Mouse (Mus musculus): ENCODE results near the gene Ubqln1. TPM values are rescaled to one million over a fixed set of nuclear protein-coding genes. Genes with fewer than 3 reads are reported as not detected.
A peak's percentile ranks its signal among the peaks of the same experiment; 100 is the strongest.

Ubqln1 gene
- polyA plus RNA-seq, 1 experiment from 2014 or later = 80.6 TPM

DNA sequence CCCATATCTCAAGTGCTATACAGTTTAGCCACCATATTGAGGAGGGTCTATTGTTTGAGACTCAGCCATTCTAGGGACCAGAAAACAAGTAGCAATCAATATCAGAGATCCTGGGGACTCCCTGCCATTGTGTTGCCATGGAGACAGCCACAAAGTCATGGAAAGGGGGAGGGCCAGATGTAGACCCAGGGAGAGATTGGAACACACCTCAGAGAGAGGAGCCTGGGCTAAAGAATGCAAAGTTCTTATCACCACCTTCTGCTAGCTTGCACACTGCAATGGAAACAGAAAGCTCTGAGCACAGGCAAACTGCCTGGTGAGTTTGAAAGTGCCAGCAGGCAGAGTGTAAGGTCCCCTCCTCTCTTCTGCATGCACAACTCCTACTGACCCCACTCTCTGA, 47.3 kb downstream of the Ubqln1 start:
- no peak for ATAC-seq (replicated peaks; ENCODE audit: low FRiP score, low read depth)
- no peak overlapping the region for H3K27ac ChIP-seq

GRCm38 (mm10) chr13:58163343-58163742, 52.1 kb downstream of the Ubqln1 start:
- Histone ChIP-seq H3K27me3 (ENCODE audit: insufficient read depth, low read length) (no peaks in the 10 kb centered on the region), H3K36me3 (ENCODE audit: insufficient read depth, low read length) (peaks cover 16% of the 10 kb centered on the region), H3K4me2 (ENCODE audit: low read length) (no peak overlapping the region), H3K4me3 (replicated peaks; ENCODE audit: low read depth, low read length) (no peak overlapping the region), H3K27ac (no peak overlapping the region), H3K4me1 (replicated peaks; ENCODE audit: insufficient read depth, low read length) (no peaks in the 10 kb centered on the region), H3K9ac (ENCODE audit: low read depth, low read length) (no peak overlapping the region), H3K9me3 (replicated peaks; ENCODE audit: low read length) (no peaks in the 10 kb centered on the region)
- TF ChIP-seq CTCF (IDR thresholded peaks at IDR 0.05; ENCODE audit: low read depth) = no peak
- WGBS = 93% methylated on average over 12 of the region's 12 CpGs
- ATAC-seq (replicated peaks; ENCODE audit: low FRiP score, low read depth) (no peak), DNase-seq (ENCODE audit: low spot score) (no peak)

More for the DNA sequence above, 47.3 kb downstream of the Ubqln1 start:
- Histone ChIP-seq H3K4me2 (ENCODE audit: low read length) (no peak overlapping the region), H3K9ac (ENCODE audit: low read depth, low read length) (no peak overlapping the region), H3K4me3 (replicated peaks; ENCODE audit: low read depth, low read length) (no peak overlapping the region), H3K9me3 (replicated peaks; ENCODE audit: low read length) (no peaks in the 10 kb centered on the region), H3K4me1 (replicated peaks; ENCODE audit: insufficient read depth, low read length) (no peaks in the 10 kb centered on the region), H3K27me3 (ENCODE audit: insufficient read depth, low read length) (no peaks in the 10 kb centered on the region), H3K36me3 (ENCODE audit: insufficient read depth, low read length) (peaks cover 16% of the 10 kb centered on the region; the same call in 1 of the 2 replicates)
- DNase-seq (ENCODE audit: low spot score) = no peak
- TF ChIP-seq CTCF (IDR thresholded peaks at IDR 0.05; ENCODE audit: low read depth) = no peak

DNA sequence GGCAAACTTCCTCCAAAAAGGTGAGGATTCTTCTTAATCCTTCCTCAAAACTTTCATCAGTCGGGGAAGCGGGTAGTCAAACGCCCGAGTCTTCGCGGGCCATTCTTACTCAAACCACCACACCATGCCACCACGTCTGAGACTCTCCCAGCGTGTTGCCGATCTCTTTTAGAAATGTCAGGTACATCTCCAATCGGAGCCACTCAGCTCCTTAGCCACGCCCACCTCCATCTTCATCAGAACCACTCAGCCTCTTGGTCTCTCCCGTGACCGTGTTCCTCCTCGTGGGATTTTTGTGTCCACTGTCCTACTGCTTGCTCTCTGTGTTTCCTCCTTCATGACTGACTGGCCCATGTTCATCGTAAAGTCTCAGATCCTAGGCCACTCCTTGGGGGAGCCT, 54.7 kb downstream of the Ubqln1 start:
- ATAC-seq (replicated peaks; ENCODE audit: low FRiP score, low read depth) = no peak
- 95% methylated on average over 15 of the region's 15 CpGs for WGBS
- no peak overlapping the region for H3K27ac ChIP-seq

GRCm38 (mm10) chr13:58158099-58158912, 57.1 kb downstream of the Ubqln1 start:
- no peaks in the 10 kb centered on the region; the same call in 1 of the 2 replicates for H3K9me3 ChIP-seq (replicated peaks; ENCODE audit: low read length)
- H3K36me3 ChIP-seq (ENCODE audit: insufficient read depth, low read length) = peaks cover 9% of the 10 kb centered on the region
- H3K4me3 ChIP-seq (replicated peaks; ENCODE audit: low read depth, low read length) = peak overlapping the region; percentile 51
- DNase-seq (ENCODE audit: low spot score) (peak; percentile 91), ATAC-seq (replicated peaks; ENCODE audit: low FRiP score, low read depth) (peak; percentile 76)
- 7% methylated on average over 16 of the region's 16 CpGs for WGBS
- H3K27me3 ChIP-seq (ENCODE audit: insufficient read depth, low read length) = no peaks in the 10 kb centered on the region
- peak overlapping the region; percentile 68 for H3K27ac ChIP-seq
- peak overlapping the region; percentile 69 for H3K4me2 ChIP-seq (ENCODE audit: low read length)
- peak overlapping the region; percentile 41 for H3K9ac ChIP-seq (ENCODE audit: low read depth, low read length)
- TF ChIP-seq CTCF (IDR thresholded peaks at IDR 0.05; ENCODE audit: low read depth) = peak; percentile 94
- no peaks in the 10 kb centered on the region for H3K4me1 ChIP-seq (replicated peaks; ENCODE audit: insufficient read depth, low read length)

More for the DNA sequence above, 54.7 kb downstream of the Ubqln1 start:
- no peak overlapping the region for H3K4me3 ChIP-seq (replicated peaks; ENCODE audit: low read depth, low read length)
- H3K9me3 ChIP-seq (replicated peaks; ENCODE audit: low read length) = no peaks in the 10 kb centered on the region
- DNase-seq (ENCODE audit: low spot score) = no peak
- no peak overlapping the region for H3K4me2 ChIP-seq (ENCODE audit: low read length)
- no peaks in the 10 kb centered on the region for H3K4me1 ChIP-seq (replicated peaks; ENCODE audit: insufficient read depth, low read length)
- no peak for TF ChIP-seq CTCF (IDR thresholded peaks at IDR 0.05; ENCODE audit: low read depth)
- H3K9ac ChIP-seq (ENCODE audit: low read depth, low read length) = no peak overlapping the region
- H3K36me3 ChIP-seq (ENCODE audit: insufficient read depth, low read length) = peaks cover 16% of the 10 kb centered on the region
- no peaks in the 10 kb centered on the region for H3K27me3 ChIP-seq (ENCODE audit: insufficient read depth, low read length)

DNA sequence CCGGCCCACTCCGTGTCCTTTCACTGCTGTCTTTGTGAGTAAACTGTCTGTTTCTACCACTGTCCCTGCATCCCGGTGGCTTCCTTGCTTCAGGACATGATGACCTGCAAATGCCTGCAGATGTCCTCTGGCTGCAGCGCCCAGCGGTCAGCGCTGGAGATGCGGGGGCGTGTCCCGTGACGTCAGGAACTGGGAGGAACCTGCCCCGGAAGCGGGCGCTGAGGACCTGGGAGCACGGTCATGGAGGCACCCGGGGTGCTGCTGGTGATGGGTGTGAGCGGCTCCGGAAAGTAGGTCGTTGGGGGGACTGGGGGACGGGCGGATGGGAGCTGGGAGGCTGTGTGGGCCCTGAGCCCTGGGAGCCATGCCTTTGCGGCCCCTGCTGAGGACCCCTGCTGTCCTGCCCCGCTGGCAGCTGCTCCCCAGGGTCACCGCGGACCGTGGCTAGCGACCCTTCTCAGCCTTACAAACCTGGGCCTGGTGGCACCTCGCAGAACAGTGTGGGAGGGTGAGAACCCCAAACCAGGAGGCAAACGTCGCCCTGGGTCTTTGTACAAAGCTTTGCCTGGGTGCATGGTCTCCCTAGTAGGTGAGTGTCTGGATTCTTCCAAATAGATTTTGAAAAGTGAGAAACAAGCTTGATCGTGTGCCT, 57.9 kb downstream of the Ubqln1 start, which contains the start of gene Idnk:
Idnk (plus strand) TSS at position 203 of the 652 bp plus-strand sequence.
- DNase-seq (ENCODE audit: low spot score) = peak; percentile 90
- ATAC-seq (replicated peaks; ENCODE audit: low FRiP score, low read depth) = peak; percentile 83
- peak within 1 kb of the TSS; percentile 69 for H3K4me2 ChIP-seq (ENCODE audit: low read length)
- peak within 1 kb of the TSS; percentile 41 for H3K9ac ChIP-seq (ENCODE audit: low read depth, low read length)
- under 1% methylated on average over 30 of the region's 30 CpGs for whole genome bisulfite sequencing
- peak within 1 kb of the TSS; percentile 51 for H3K4me3 ChIP-seq (replicated peaks; ENCODE audit: low read depth, low read length)
- peak; percentile 40; the same call in 1 of the 2 replicates for TF ChIP-seq CTCF (IDR thresholded peaks at IDR 0.05; ENCODE audit: low read depth)
- H3K27ac ChIP-seq = peak within 1 kb of the TSS; percentile 68
- H3K27me3 ChIP-seq (ENCODE audit: insufficient read depth, low read length) = no peaks in the 10 kb centered on the region
- H3K9me3 ChIP-seq (replicated peaks; ENCODE audit: low read length) = no peaks in the 10 kb centered on the region; the same call in 1 of the 2 replicates
- H3K4me1 ChIP-seq (replicated peaks; ENCODE audit: insufficient read depth, low read length) = no peaks in the 10 kb centered on the region
- peaks cover 8% of the 10 kb centered on the region for H3K36me3 ChIP-seq (ENCODE audit: insufficient read depth, low read length)

GRCm38 (mm10) chr13:58157036-58157435, 58.4 kb downstream of the Ubqln1 start:
- ATAC-seq (replicated peaks; ENCODE audit: low FRiP score, low read depth) (no peak), DNase-seq (ENCODE audit: low spot score) (no peak)
- H3K36me3 ChIP-seq (ENCODE audit: insufficient read depth, low read length) = peaks cover 8% of the 10 kb centered on the region
- TF ChIP-seq CTCF (IDR thresholded peaks at IDR 0.05; ENCODE audit: low read depth) = no peak
- H3K4me2 ChIP-seq (ENCODE audit: low read length) = peak overlapping the region; percentile 69
- H3K4me3 ChIP-seq (replicated peaks; ENCODE audit: low read depth, low read length) = peak overlapping the region; percentile 51
- no peaks in the 10 kb centered on the region for H3K27me3 ChIP-seq (ENCODE audit: insufficient read depth, low read length)
- H3K9me3 ChIP-seq (replicated peaks; ENCODE audit: low read length) = no peaks in the 10 kb centered on the region; the same call in 1 of the 2 replicates
- H3K9ac ChIP-seq (ENCODE audit: low read depth, low read length) = peak overlapping the region; percentile 41; the same call in 1 of the 2 replicates
- no peak overlapping the region for H3K27ac ChIP-seq
- 23% methylated on average over 8 of the region's 8 CpGs for WGBS
- no peaks in the 10 kb centered on the region for H3K4me1 ChIP-seq (replicated peaks; ENCODE audit: insufficient read depth, low read length)
